Mouse (Mus musculus) lung, postnatal 0 days (tissue): ENCODE data around the gene Dnlz.

Experiments
- CTCF ChIP-seq: IDR thresholded peaks from 2 replicates; pipeline ENCODE4 v1.5.1; 2016; ENCODE audit warnings: antibody characterized with exemption, mild to moderate bottlenecking
- EP300 ChIP-seq: IDR thresholded peaks from 2 replicates; pipeline ENCODE4 v1.6.1; 2016; ENCODE audit warnings: antibody characterized with exemption, mild to moderate bottlenecking, control low read depth

GRCm38 (mm10) chr2:26357484-26357883 is 5.6 kb upstream of the Dnlz start:
- TF ChIP-seq CTCF: peak; percentile 61
- TF ChIP-seq EP300: no peak
